Mouse (Mus musculus) heart, embryonic 12.5 days (tissue): Measurements from ENCODE around the gene Vmn1r40. TPM values are rescaled to one million over a fixed set of nuclear protein-coding genes. Genes with fewer than 3 reads are reported as not detected.

Experiments used
- polyA plus RNA-seq: library from polyadenylated mRNA; unstranded; fragments of >200 nt; fragmentation: Nextera tagmentation; extraction: Ambion mirVana; gene quantifications from 2 replicates; pipeline ENCODE4 v1.2.1, GENCODE M21; 2016

Gene Vmn1r40
- polyA plus RNA-seq, 1 experiment from 2014 or later = not detected

Other genes with a start within 250 kb of the Vmn1r40 start
- gene Chchd6, start 111.9 kb upstream of the Vmn1r40 start, polyA plus RNA-seq = 37.8 and 39.7 TPM in 2 replicates
- gene Txnrd3, start 63.6 kb upstream of the Vmn1r40 start, polyA plus RNA-seq = 10.0 and 11.5 TPM in 2 replicates
- not detected in 2 replicates for gene Vmn1r41, start 33.2 kb downstream of the Vmn1r40 start, polyA plus RNA-seq
- not detected in 2 replicates for gene Vmn1r42, start 168.9 kb downstream of the Vmn1r40 start, polyA plus RNA-seq
- gene Vmn1r43, start 168.9 kb downstream of the Vmn1r40 start, polyA plus RNA-seq = not detected in 2 replicates
- gene Vmn1r44, start 176.1 kb downstream of the Vmn1r40 start, polyA plus RNA-seq = not detected in 2 replicates
- gene Vmn1r45, start 233.1 kb downstream of the Vmn1r40 start, polyA plus RNA-seq = not detected in 2 replicates